Mouse (Mus musculus): ENCODE measurements around the gene Fam114a2.

- TF ChIP-seq CTCF (conservative IDR thresholded peaks at IDR 0.05; ENCODE audit: insufficient read depth, insufficient read length, low read depth, low read length) (no peak), POLR2A (IDR thresholded peaks at IDR 0.05; ENCODE audit: low read depth, low read length) (no peak)
Observed at GRCm38 (mm10) chr11:57488436-57488835, 30.0 kb downstream of the Fam114a2 start.

Data from kidney, adult 2 months (tissue).